Mouse (Mus musculus) C3H10T1/2 (cell line): Measurements from ENCODE around the gene Zfp595. TPM values are rescaled to one million over a fixed set of nuclear protein-coding genes. Genes with fewer than 3 reads are reported as not detected.

Experiments
- polyA plus RNA-seq, 2 experiments: library from polyadenylated mRNA; unstranded; fragments of >200 nt; fragmentation: generic; extraction: Trizol; gene quantifications; one replicate each; pipeline ENCODE4 v1.2.1; 2012; ENCODE audit warnings: missing spikeins in 2 of 2

Zfp595 gene
- polyA plus RNA-seq = under 1 TPM; 0.06 to 0.68 TPM

GRCm38 (mm10) chr13:67332019-67332724 lies at the start of gene Zfp595:
Zfp595 (minus strand) TSS chr13:67332570.

GRCm38 (mm10) chr13:67375050-67375911 lies 42.9 kb upstream of the Zfp595 start, which contains the start of the genes Gm28041 and Zfp456:
Gm28041 (minus strand) TSS chr13:67375733.
Zfp456 (minus strand) TSS chr13:67375810.

GRCm38 (mm10) chr13:67360131-67360744 lies 27.9 kb upstream of the Zfp595 start, which contains the start of the genes Gm28044 and Zfp953:
Gm28044 (minus strand) TSS chr13:67360536.
Zfp953 (minus strand) TSS chr13:67360605.

GRCm38 (mm10) chr13:67305822-67306672 lies 26.3 kb downstream of the Zfp595 start, which contains the start of gene Zfp457:
Zfp457 (minus strand) TSS chr13:67306485.

GRCm38 (mm10) chr13:67278314-67278713 lies 54.1 kb downstream of the Zfp595 start, which contains the start of gene Zfp458:
Zfp458 (minus strand) TSS chr13:67278466.

Other genes starting within 250 kb of the Zfp595 start
- gene Zfp708, start 234.6 kb downstream of the Zfp595 start, polyA plus RNA-seq = under 1 TPM in 1 of 2 experiments, not detected in 1; 0.21 TPM
- gene Gm28557, start 224.0 kb downstream of the Zfp595 start, polyA plus RNA-seq = 1 to 10 TPM in 1 of 2 experiments, under 1 TPM in 1; 0.44 to 1.9 TPM
- under 1 TPM; 0.01 to 0.15 TPM for gene Rslcan18, start 216.3 kb downstream of the Zfp595 start, polyA plus RNA-seq
- gene Zfp759, start 210.9 kb downstream of the Zfp595 start, polyA plus RNA-seq = under 1 TPM; 0.04 to 0.74 TPM
- gene Rsl1, start 159.4 kb downstream of the Zfp595 start, polyA plus RNA-seq = under 1 TPM; 0.05 to 0.79 TPM
- gene Zfp455, start 138.1 kb downstream of the Zfp595 start, polyA plus RNA-seq = under 1 TPM in 1 of 2 experiments, not detected in 1; 0.31 TPM
- under 1 TPM; 0.01 to 0.17 TPM for gene Zfp458, start 54.1 kb downstream of the Zfp595 start, polyA plus RNA-seq
- under 1 TPM in 1 of 2 experiments, not detected in 1; 0.63 TPM for gene Zfp457, start 26.1 kb downstream of the Zfp595 start, polyA plus RNA-seq
- gene Gm28044, start 28.0 kb upstream of the Zfp595 start, polyA plus RNA-seq = 1 to 10 TPM in 1 of 2 experiments, under 1 TPM in 1; 0.16 to 2.3 TPM
- gene Zfp953, start 28.0 kb upstream of the Zfp595 start, polyA plus RNA-seq = under 1 TPM; 0.04 to 0.35 TPM
- 1 to 10 TPM in 1 of 2 experiments, under 1 TPM in 1; 0.82 to 3.3 TPM for gene Gm28041, start 43.2 kb upstream of the Zfp595 start, polyA plus RNA-seq
- under 1 TPM; 0.02 to 0.30 TPM for gene Zfp456, start 43.2 kb upstream of the Zfp595 start, polyA plus RNA-seq
- 1 to 10 TPM in 1 of 2 experiments, under 1 TPM in 1; 0.19 to 3.6 TPM for gene Zfp429, start 67.2 kb upstream of the Zfp595 start, polyA plus RNA-seq
- gene Zfp459, start 88.8 kb upstream of the Zfp595 start, polyA plus RNA-seq = not detected
- gene Zfp874a, start 119.1 kb upstream of the Zfp595 start, polyA plus RNA-seq = 1 to 10 TPM in 1 of 2 experiments, under 1 TPM in 1; 0.05 to 1.8 TPM
- gene Zfp874b, start 151.7 kb upstream of the Zfp595 start, polyA plus RNA-seq = 1 to 10 TPM in 1 of 2 experiments, under 1 TPM in 1; 0.08 to 1.9 TPM
- gene Zfp58, start 168.0 kb upstream of the Zfp595 start, polyA plus RNA-seq = 1 to 10 TPM in 1 of 2 experiments, under 1 TPM in 1; 0.16 to 2.1 TPM
- gene Gm26965, start 193.6 kb upstream of the Zfp595 start, polyA plus RNA-seq = not detected
- 10 to 100 TPM; 13.1 to 51.3 TPM for gene Zfp87, start 193.6 kb upstream of the Zfp595 start, polyA plus RNA-seq
- gene Zfp748, start 221.3 kb upstream of the Zfp595 start, polyA plus RNA-seq = under 1 TPM; 0.07 to 0.77 TPM